Mouse (Mus musculus) C2C12 (cell line): ENCODE measurements around the gene Htr6. TPM values are rescaled to one million over a fixed set of nuclear protein-coding genes. Genes with fewer than 3 reads are reported as not detected.

ENCODE experiments used
- H3K27me3 ChIP-seq: one replicate; pipeline ENCODE4 v1.6.1; 2011; ENCODE audit not compliant: control insufficient read depth, insufficient read depth, insufficient read length
- H3K36me3 ChIP-seq: one replicate; pipeline ENCODE4 v1.6.1; 2011; ENCODE audit not compliant: control insufficient read depth, insufficient read depth
- H3K4me3 ChIP-seq: one replicate; pipeline ENCODE4 v1.5.1; 2011; ENCODE audit warnings: mild to moderate bottlenecking, control low read depth; ENCODE audit not compliant: poor library complexity, insufficient read depth, severe bottlenecking
- H3K79me2 ChIP-seq: one replicate; pipeline ENCODE4 v1.6.1; 2011; ENCODE audit not compliant: control insufficient read depth, insufficient read depth
- H3K79me3 ChIP-seq: one replicate; pipeline ENCODE4 v1.6.1; 2011; ENCODE audit warnings: low read depth, control low read depth
- H3ac ChIP-seq: one replicate; pipeline ENCODE3; 2011; ENCODE audit warnings: low read depth; ENCODE audit not compliant: control insufficient read depth, insufficient read length
- CEBPB ChIP-seq: IDR thresholded peaks from one replicate; pipeline ENCODE4 v1.6.1; 2011; ENCODE audit warnings: low read depth, mild to moderate bottlenecking, control low read depth, moderate library complexity
- CTCF ChIP-seq: IDR thresholded peaks from one replicate; pipeline ENCODE4 v1.5.1; 2011; ENCODE audit not compliant: control insufficient read depth, insufficient read depth, insufficient read length
- FOSL1 ChIP-seq: IDR thresholded peaks from one replicate; pipeline ENCODE4 v1.8.0; 2011; ENCODE audit warnings: mild to moderate bottlenecking, low read length; ENCODE audit not compliant: poor library complexity, insufficient read depth, severe bottlenecking
- MAX ChIP-seq: IDR thresholded peaks from one replicate; pipeline ENCODE4 v1.6.1; 2011; ENCODE audit warnings: mild to moderate bottlenecking, control low read depth
- MYOD1 ChIP-seq: IDR thresholded peaks from one replicate; pipeline ENCODE4 v1.6.1; 2011; ENCODE audit warnings: low read depth; ENCODE audit not compliant: control insufficient read depth, insufficient read length
- MYOG ChIP-seq: IDR thresholded peaks from one replicate; pipeline ENCODE4 v1.6.1; 2011; ENCODE audit not compliant: control insufficient read depth, insufficient read length; ENCODE audit errors: extremely low read depth
- USF1 ChIP-seq: IDR thresholded peaks from one replicate; pipeline ENCODE4 v1.6.1; 2011; ENCODE audit warnings: low read depth, mild to moderate bottlenecking, control low read depth, moderate library complexity
- polyA plus RNA-seq: library from polyadenylated mRNA; unstranded; fragments of >200 nt; fragmentation: generic; extraction: Trizol; gene quantifications from one replicate; pipeline ENCODE4 v1.2.1, GENCODE M21; 2012; ENCODE audit warnings: missing spikeins

The Htr6 gene
- polyA plus RNA-seq, 1 experiment: 0.02 TPM

DNA sequence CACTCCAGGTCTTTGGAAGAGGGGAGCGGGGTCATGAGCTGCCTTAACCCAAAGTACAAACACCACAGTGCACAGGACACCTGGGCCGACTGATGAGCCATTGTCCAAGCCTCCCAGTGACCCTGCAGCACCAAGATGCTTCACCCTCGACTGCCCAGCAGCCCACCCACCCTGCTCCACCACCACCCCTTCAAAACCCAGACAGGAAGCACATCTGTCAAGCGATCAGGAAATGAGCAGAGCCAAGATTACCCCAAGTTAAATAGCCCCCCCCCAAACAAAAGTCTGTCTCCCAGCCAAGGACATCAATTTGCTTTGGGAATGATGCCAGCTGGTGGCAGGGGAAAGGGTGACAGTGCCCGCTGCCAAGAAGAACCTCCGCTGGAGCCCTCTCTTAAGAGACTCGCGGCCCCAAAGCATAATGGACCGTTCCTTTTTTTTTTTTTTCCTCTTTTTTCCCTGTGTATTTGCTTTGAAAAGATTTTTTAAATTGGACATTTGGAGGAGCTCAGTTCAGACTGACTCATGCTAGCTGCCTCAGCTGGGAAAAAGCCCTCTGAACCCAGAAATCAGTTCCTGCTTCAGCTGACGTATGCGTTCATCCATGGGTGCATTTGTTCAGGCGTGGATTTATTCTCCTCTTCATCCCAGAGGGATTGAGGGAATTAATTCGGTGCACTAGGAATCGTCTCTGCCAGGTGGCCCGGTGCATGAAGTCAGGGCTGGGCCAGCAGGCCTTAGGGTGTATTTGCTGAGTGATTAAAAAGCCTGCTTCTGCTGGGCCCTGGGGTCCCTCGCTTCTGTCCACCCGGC is 37.4 kb downstream of the Htr6 start:
- Histone ChIP-seq H3K79me3 (no peaks in the 10 kb centered on the region), H3K27me3 (peaks cover 30% of the 10 kb centered on the region)

DNA sequence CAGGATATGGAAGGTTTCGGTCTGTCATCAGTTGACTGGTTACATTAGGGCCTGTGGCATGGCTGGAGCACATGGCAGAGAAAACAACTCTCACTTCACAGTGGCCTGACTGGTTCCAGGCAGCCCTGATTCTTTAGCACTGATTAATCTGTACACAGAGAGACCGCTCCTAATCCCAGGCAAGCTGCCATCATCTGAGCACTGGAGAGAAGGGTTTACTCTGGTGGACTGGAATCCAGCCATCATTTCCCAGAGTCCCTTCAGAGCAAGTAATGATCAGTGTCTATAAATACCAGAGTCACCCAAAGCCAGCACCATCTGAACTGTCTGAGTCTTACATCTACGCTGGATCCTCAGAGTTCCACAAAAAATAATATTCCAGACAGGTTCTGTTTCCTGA is 39.6 kb downstream of the Htr6 start:
- no peaks in the 10 kb centered on the region for H3K79me2 ChIP-seq
- H3K79me3 ChIP-seq: no peaks in the 10 kb centered on the region
- no peak overlapping the region for H3K4me3 ChIP-seq
- H3K27me3 ChIP-seq: peaks cover 44% of the 10 kb centered on the region
- TF ChIP-seq MAX (no peak), CEBPB (no peak), CTCF (no peak), FOSL1 (no peak), MYOD1 (no peak), USF1 (no peak), MYOG (no peak)
- no peak overlapping the region for H3ac ChIP-seq
- no peaks in the 10 kb centered on the region for H3K36me3 ChIP-seq

More for the DNA sequence above, 37.4 kb downstream of the Htr6 start:
- no peak overlapping the region for H3K4me3 ChIP-seq
- TF ChIP-seq MAX (no peak), MYOG (no peak), CTCF (no peak), MYOD1 (no peak), USF1 (no peak), FOSL1 (no peak), CEBPB (no peak)
- no peaks in the 10 kb centered on the region for H3K79me2 ChIP-seq
- H3ac ChIP-seq: no peak overlapping the region
- H3K36me3 ChIP-seq: no peaks in the 10 kb centered on the region

DNA sequence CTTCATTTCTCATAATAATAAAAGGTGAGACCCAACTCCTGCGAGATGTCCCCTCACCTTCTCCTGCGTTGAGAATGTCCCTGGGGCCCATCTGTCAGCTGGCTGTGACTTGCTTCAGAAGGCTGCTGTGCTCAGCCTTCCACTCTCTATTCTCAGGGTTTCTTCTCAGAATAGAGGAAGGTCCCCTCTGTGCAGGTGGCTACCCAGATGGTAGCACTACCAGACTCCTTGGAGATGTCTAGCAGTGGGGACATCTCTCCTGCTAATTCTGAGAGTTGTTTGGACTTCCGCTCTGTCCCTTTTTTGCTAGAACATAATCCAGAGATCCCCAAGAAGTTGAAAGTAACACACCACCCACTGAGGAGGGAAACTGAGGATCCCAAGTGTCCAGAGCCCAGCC is 40.4 kb downstream of the Htr6 start:
- H3K79me3 ChIP-seq: no peaks in the 10 kb centered on the region
- peaks cover 48% of the 10 kb centered on the region for H3K27me3 ChIP-seq
- no peaks in the 10 kb centered on the region for H3K79me2 ChIP-seq
- TF ChIP-seq MYOD1: no peak
- TF ChIP-seq MYOG: no peak
- TF ChIP-seq CTCF: no peak
- TF ChIP-seq FOSL1: no peak
- no peak for TF ChIP-seq MAX
- no peak for TF ChIP-seq CEBPB
- TF ChIP-seq USF1: no peak
- no peak overlapping the region for H3ac ChIP-seq
- no peaks in the 10 kb centered on the region for H3K36me3 ChIP-seq
- no peak overlapping the region for H3K4me3 ChIP-seq

DNA sequence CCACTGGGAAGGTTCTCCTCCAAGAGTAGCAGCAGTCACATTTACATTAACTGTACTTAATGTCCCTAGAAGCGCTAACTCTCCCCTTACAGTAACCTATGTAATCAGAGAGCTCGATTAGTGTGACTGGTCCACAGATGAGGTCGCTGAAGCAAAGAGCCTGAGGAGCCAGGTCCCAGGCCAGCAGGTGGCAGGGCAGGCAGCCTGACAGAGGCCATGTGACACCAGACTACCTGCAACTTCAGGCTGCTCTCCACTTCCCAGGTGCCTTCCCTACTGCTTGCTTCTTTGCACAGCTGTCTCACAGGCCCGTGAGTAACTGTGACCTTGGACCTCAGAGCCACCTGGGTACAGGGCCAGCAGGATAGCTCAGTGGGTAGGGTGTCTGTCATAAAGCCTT is 40.8 kb downstream of the Htr6 start:
- peaks cover 50% of the 10 kb centered on the region for H3K27me3 ChIP-seq

DNA sequence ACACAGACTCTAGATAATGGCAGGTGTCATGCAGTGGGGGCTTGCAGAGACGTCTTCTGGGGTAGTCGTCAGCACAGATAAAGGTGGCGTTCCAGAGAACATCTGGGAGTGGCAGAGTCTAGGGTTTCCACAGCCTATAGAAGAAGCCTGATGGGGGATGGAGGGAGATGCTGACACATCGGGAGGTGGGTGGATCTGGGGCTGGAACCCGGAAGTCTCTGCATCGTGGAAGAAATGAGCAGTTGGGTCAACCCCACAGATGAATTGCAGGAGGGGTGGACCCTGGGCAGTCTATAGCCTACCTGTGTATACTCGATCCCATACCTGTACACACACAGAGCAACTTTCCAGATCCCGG is 41.4 kb downstream of the Htr6 start:
- no peak for TF ChIP-seq MYOD1
- TF ChIP-seq FOSL1: no peak
- TF ChIP-seq USF1: no peak
- no peaks in the 10 kb centered on the region for H3K79me3 ChIP-seq
- no peak overlapping the region for H3K4me3 ChIP-seq
- H3ac ChIP-seq: no peak overlapping the region
- H3K36me3 ChIP-seq: no peaks in the 10 kb centered on the region
- H3K27me3 ChIP-seq: peaks cover 48% of the 10 kb centered on the region
- H3K79me2 ChIP-seq: no peaks in the 10 kb centered on the region

More for the DNA sequence above, 40.8 kb downstream of the Htr6 start:
- Histone ChIP-seq H3K79me3 (no peaks in the 10 kb centered on the region), H3K36me3 (no peaks in the 10 kb centered on the region), H3K4me3 (no peak overlapping the region), H3ac (no peak overlapping the region), H3K79me2 (no peaks in the 10 kb centered on the region)
- TF ChIP-seq MYOG: no peak
- TF ChIP-seq MYOD1: no peak
- no peak for TF ChIP-seq USF1
- no peak for TF ChIP-seq MAX

DNA sequence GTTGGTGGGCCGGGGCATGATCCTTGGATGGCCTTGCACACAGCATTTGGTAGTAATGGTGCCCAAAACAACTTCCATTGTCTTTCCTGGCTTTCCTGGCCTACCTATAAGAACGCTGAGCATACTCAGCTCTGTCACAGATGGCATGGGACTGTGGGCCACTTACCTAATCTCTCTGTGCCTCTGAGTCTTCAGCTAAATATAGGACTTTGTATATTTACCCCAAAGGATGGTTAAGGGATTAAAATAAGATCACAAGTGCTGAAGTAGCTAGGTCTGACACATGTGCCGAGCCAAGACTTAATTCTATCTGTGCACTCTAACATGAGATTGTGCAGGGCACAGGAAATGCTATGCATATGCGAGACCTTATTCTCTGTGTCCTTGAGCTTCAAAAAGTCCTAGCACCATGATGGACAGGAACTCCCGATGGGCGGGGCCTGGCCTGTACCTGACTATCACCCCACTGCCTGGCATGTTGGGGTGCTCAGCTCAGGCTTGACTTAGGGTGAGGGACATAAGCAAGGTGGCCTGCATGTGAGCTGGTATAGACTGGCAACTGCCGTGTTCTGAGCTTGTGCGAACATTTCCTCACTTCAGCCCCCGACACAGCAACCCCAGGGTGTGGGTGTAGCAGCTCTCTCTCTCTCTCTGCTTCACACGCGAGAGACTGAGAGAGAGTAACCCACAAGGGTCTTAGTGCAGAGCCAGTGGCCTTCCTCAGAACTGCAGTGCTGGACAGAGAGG is 41.9 kb downstream of the Htr6 start:
- Histone ChIP-seq H3K79me2 (no peaks in the 10 kb centered on the region), H3K79me3 (no peaks in the 10 kb centered on the region), H3ac (no peak overlapping the region), H3K4me3 (no peak overlapping the region), H3K36me3 (no peaks in the 10 kb centered on the region), H3K27me3 (peaks cover 42% of the 10 kb centered on the region)
- TF ChIP-seq USF1 (no peak), MYOG (no peak), FOSL1 (no peak), CEBPB (no peak), MYOD1 (no peak), CTCF (no peak), MAX (no peak)
